Mouse (Mus musculus) gastrocnemius, adult 8-10 months (tissue): ENCODE results near the gene Nanos3. TPM values are rescaled to one million over a fixed set of nuclear protein-coding genes. Genes with fewer than 3 reads are reported as not detected.

ENCODE experiments used
- DNase-seq, 2 experiments: peaks; one replicate each; pipeline ENCODE4 v3.0.0; 2022; ENCODE audit warnings: low spot score in 2 of 2
- total RNA-seq, 4 experiments: library from RNA; stranded (reverse); gene quantifications; 2 replicates each; pipeline ENCODE4 v1.2.4; 2022

The Nanos3 gene
- total RNA-seq, 4 experiments from 2014 or later = not detected

DNA sequence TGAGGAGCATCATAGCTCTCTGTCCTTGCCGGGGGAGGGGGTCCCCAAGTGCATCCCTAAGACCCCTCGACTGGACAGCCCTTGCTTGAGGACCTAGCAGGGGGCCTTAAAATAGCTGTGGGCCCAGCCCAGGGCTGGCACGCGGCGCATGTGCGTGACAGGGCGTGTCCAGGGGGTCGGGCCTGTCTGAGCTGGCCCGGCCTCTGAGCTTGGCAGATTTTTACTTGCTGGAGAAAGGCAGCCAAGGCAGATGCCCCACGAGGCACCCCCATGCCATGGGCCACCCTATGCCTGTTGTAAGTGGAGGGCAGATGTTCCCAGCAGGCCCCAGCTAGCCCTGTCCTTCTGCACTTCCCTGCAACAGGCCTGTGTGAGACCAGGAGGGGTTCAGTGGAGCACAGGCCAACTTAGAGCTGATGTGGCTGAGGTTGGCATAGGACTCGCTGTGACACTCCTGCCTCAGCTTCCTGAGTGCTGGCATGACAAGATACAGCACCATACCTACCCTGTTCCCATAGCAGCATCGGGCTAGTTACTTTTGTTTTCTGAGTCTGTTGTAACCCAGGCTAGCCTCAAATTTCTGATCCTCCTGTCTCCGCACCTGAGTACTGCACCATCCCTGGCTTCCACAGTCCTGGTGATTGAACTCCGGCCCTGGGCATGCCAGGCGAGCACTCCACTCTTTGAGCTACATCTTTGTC lies 16.7 kb upstream of the Nanos3 start:
- DNase-seq = peak; percentile 72 to 84

DNA sequence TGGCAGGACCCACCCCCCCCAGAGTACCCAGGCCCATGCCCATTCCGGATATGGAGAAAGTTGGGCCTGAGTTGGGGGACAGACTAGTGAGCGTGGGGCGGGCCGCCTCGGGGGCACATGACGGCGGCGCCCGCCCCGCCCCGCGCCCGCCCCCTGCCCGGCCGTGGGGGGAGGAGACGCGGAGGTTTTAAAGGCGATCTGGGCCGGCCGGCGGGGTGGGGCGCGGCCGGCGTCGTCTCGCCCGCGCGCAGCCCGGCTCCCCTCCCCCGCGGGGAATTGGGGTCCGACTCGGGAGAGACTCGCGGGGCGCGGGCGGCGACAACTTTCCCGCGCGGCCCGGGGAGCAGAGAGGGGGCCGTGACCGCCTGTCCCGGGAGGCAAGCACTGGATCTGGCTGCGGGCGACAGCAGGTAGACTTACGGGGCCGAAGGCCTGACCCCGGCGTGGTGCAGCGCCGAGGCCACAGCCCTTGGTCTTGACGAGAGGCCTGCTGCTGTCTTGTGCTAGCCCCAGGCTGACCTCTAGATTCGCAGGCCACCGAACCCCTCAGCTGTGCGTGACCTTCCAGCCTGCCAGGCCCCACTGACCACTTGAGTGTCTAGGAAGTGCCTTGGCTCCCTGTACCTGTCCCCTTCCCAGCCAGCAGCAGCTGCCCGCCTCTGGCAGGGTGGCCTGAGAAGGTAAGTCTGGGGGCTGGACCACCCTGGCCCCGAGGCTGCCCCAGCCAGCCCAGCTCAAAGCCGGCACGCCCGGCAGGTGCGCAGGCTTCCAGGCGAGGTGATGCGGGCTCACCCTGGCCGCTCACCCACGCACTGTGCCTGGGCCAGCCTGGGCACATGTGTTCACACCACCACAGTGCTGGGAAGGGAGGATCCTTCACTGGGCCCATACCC lies 15.9 kb upstream of the Nanos3 start:
- DNase-seq = peak; percentile 80 to 83

GRCm38 (mm10) chr8:84200126-84200555 lies 15.1 kb upstream of the Nanos3 start:
- DNase-seq = peak in 1 of 2 experiments; percentile 35

DNA sequence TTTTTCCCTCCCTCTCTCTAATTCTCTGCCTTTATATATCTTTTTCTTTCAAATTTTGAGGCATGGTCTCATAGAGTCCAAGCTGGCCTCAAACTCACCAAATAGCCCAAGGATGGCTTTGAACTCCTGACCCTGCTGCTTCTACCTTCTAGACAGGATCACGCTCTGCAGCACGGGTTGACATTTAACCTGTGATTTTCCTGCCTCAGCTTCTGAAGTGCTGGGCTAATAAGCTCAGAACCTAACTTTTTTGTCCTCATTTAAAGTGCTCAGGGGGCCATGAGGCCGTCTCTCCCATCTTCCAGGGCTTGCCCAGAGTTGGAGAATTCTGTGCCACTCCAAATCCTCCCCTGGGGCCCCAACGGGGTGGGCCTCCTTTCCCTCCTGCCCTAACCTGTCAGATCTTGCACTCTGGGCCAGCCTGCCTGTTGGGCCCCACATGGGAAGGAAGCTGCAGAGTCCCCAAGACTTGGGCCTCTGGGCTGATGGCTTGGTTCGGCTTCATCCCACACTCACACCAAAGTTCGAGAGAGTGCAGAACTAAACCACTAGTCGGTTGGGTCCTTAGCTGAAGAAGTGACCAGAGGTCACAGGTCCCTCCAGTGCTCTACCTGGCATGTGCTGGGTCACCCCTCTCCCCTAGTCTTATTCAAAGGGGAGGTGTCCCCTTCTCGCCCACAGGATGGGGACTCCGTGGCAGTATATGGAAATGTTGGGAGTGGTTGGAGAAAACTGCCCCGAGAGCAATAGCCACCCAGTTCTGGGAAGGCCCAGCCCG lies 14.5 kb upstream of the Nanos3 start:
- DNase-seq = no peak

- DNase-seq = no peak
Measured at GRCm38 (mm10) chr8:84198871-84199270, 13.9 kb upstream of the Nanos3 start.

GRCm38 (mm10) chr8:84197922-84198774 lies 13.1 kb upstream of the Nanos3 start:
- DNase-seq = peak; percentile 84 to 88

GRCm38 (mm10) chr8:84197141-84197921 lies 12.3 kb upstream of the Nanos3 start:
- DNase-seq = peak; percentile 74 to 81

GRCm38 (mm10) chr8:84194224-84194743 lies 9.3 kb upstream of the Nanos3 start:
- DNase-seq = no peak

- no peak for DNase-seq
Measured at GRCm38 (mm10) chr8:84193566-84193965, 8.5 kb upstream of the Nanos3 start.

DNA sequence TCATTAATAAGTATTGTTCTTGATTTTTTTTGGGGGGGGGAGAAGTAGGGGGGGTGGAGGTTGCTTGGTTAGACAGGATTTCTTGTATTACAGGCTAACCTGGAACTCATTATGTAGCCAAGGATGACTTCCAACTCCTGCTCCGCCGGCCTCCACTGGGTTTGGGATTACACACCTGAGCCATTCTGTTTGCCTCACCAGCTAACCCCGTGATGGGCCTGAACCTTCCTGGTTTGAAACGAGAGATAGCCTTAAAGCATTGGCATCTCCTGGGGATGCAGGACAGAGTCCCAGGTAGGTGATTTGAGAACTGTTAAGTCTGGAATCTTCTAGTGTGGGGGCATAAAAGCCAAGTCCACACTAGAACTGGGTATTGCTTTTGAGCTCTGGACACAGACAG lies 8.1 kb upstream of the Nanos3 start:
- no peak for DNase-seq

DNA sequence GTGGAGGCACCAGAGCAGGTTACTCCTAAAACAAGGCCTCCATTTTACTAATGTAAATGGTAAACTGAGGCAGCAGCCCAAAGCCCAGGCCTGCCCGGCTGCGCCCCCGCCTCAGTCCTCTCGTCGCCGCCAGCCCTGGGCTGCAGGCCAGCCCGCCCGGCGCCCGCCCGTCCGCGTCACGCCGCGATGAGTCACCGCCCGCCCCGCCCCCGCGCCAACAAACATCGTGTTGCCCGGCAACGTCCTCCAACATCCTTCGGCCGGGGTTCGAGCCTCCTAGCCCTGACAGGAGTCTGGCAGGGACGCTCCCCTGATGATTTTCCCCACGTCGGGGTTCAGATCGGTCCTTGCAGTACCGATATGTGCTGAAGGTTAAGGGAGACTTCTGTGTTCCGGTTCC lies 7.5 kb upstream of the Nanos3 start:
- DNase-seq = peak; percentile 64 to 76

GRCm38 (mm10) chr8:84192023-84192422 lies 7.0 kb upstream of the Nanos3 start:
- DNase-seq = peak; percentile 67 to 82

- DNase-seq = no peak
Measured at GRCm38 (mm10) chr8:84190191-84190867, 5.3 kb upstream of the Nanos3 start.

- DNase-seq = peak; percentile 50 to 61
Measured at GRCm38 (mm10) chr8:84189603-84190002, 4.6 kb upstream of the Nanos3 start.

DNA sequence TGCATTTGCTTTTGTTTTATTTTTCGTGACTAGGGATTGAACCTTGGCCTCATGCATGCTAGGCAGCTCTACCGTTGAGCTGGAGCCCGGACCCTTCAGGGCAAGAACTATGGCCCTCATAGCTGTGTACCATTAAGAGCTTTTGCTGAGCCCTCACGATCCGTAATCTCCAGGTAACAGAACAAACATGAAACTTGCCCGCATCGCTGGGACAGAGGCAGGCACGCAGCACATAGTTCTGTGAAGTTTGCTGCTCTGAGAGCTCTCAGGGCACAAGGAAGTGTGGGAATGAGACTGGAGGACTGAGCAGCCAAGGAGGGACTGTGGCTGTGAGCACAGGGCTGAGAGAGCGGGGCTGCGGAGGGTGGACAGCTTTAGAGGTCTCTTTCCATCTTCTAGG lies 3.7 kb upstream of the Nanos3 start:
- no peak for DNase-seq

DNA sequence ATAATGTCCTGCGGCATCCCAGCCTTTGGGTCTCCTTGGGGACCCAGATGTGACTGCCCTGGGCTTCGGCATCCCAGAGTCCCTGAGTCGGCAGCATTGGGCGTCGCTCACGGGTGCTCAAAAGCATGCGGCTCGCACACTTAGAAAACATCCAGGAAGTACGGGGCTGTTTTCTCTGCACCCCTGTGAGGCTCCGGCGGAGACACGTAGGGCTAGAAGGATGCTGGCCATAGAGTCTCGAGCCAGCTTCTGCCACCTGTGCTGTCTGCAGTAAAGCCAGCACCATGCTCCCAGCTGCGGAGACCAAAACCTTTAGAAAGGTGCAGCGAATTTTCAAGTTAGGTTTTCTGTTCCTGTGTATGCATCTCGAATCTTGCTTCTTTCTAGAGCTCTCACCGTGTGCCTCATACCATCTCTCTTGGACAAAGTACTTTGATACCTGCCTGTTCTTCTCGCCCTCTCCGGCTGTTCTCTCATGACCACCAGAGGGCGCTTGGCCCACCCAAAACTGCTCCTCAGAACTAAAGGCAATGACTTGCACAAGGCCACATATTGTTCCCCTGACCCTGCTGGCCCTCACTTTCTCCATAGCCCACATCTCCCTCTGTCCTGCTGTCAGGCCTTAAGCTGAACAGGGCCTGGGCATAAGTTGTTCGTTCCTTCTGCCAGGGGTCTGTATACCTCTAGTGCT lies 2.2 kb upstream of the Nanos3 start:
- DNase-seq = peak in 1 of 2 experiments; percentile 46

GRCm38 (mm10) chr8:84186547-84186946 lies 1.5 kb upstream of the Nanos3 start:
- DNase-seq = peak; percentile 65 to 68
